Mouse (Mus musculus) intestine, postnatal 0 days (tissue): ENCODE measurements around the gene Megf11. TPM values are rescaled to one million over a fixed set of nuclear protein-coding genes. Genes with fewer than 3 reads are reported as not detected.

Source experiments
- ATAC-seq: fragments of 200-750 bp; cut with Nextera tagmentation; 2 replicates; pipeline ENCODE4 v1.8.0; 2017; ENCODE audit warnings: mild to moderate bottlenecking, moderate TSS enrichment, moderate library complexity
- H3K27ac ChIP-seq: fragments of 300-500 bp; sonication (generic); 2 replicates; pipeline ENCODE4 v1.5.1; 2014; ENCODE audit warnings: mild to moderate bottlenecking, low read depth, low read length, moderate library complexity
- H3K27me3 ChIP-seq: fragments of 300-500 bp; sonication (generic); replicated peaks from 2 replicates; pipeline ENCODE4 v1.6.1; 2014; ENCODE audit warnings: low read length, mixed read lengths; ENCODE audit not compliant: control insufficient read depth, insufficient read depth
- H3K36me3 ChIP-seq: fragments of 300-500 bp; sonication (generic); 2 replicates; pipeline ENCODE4 v1.6.1; 2014; ENCODE audit warnings: mild to moderate bottlenecking, moderate library complexity; ENCODE audit not compliant: control insufficient read depth, insufficient read depth
- H3K4me1 ChIP-seq: fragments of 300-500 bp; sonication (generic); replicated peaks from 2 replicates; pipeline ENCODE4 v1.6.1; 2014; ENCODE audit warnings: antibody characterized with exemption, low read length, mixed read lengths; ENCODE audit not compliant: control insufficient read depth, insufficient read depth
- H3K4me2 ChIP-seq: fragments of 300-500 bp; sonication (generic); replicated peaks from 2 replicates; pipeline ENCODE4 v1.6.1; 2014; ENCODE audit warnings: low read depth, mild to moderate bottlenecking, moderate library complexity
- H3K4me3 ChIP-seq: fragments of 300-500 bp; sonication (generic); 2 replicates; pipeline ENCODE4 v1.5.1; 2014; ENCODE audit warnings: low read depth, low read length
- H3K9ac ChIP-seq: fragments of 300-500 bp; sonication (generic); 2 replicates; pipeline ENCODE4 v1.6.1; 2014; ENCODE audit warnings: mild to moderate bottlenecking, low read depth, low read length
- H3K9me3 ChIP-seq: fragments of 300-500 bp; sonication (generic); 2 replicates; pipeline ENCODE4 v1.6.1; 2016; ENCODE audit warnings: mixed run types; ENCODE audit not compliant: control insufficient read depth
- CTCF ChIP-seq: sonication (generic); IDR thresholded peaks from 2 replicates; pipeline ENCODE4 v1.5.1; 2016; ENCODE audit warnings: low read depth, mild to moderate bottlenecking, control low read depth, antibody characterized with exemption, moderate library complexity
- WGBS: fragments of 180-500 bp; shearing (Covaris S2); extraction: QIAGEN DNeasy Blood & Tissue Kit; methylation state at CpG from one replicate; pipeline ENCODE4 v1.1.7; 2014; 5-methylcytosine and 5-hydroxymethylcytosine counted together
- polyA plus RNA-seq: library from polyadenylated mRNA; unstranded; fragments of >200 nt; fragmentation: Nextera tagmentation; extraction: Ambion mirVana; gene quantifications from 2 replicates; pipeline ENCODE4 v1.2.1, GENCODE M21; 2015

Gene Megf11
- polyA plus RNA-seq, 1 experiment from 2014 or later = 0.69 TPM

DNA sequence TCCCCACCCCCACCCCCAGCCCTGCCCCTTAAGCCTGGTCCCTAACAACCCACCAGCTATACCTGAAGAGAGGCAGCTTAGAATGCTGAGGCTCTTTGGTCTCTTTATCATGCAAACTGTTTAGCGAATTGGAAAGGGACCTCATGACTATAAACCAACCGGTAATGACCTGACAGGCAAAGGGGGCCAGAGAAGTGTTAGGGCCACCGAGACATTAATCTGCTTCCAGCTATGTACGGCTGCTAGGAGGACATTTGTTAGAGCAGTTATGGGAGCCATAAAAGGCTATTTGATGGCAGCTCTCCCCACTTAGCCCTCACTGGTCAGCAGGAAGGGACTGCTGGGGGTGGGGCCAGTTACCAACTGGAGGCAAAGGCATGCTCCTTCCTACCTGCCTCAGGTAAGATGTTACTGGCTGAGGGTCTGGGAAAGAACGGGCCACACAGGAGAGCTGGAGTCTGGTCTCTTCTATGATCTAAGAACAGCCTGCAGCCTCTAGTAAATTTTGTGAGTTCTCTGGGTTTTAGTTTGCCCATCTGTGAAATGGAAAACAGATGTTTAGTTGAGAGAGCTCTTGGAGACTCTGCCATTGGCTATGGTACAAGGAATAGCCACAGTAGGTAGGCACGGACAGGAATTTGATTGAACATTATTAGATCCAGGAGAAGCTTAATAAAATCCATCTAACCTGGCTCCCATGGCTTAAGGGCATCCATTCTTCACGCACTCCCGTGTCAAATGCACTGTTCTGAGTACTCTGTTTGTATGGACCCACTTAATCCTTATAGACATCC is 183.2 kb downstream of the Megf11 start:
- H3K36me3 ChIP-seq = no peaks in the 10 kb centered on the region
- no peak overlapping the region for H3K4me2 ChIP-seq
- H3K4me3 ChIP-seq = no peak overlapping the region
- H3K4me1 ChIP-seq = 0 out of 2 replicates have a peak, but pooled peaks cover 4% of the 10 kb centered on the region
- 44% methylated on average over 8 of the region's 8 CpGs for WGBS
- H3K9me3 ChIP-seq = no peaks in the 10 kb centered on the region
- no peak overlapping the region for H3K27ac ChIP-seq
- no peak for TF ChIP-seq CTCF
- H3K9ac ChIP-seq = no peak overlapping the region
- no peak for ATAC-seq
- no peaks in the 10 kb centered on the region for H3K27me3 ChIP-seq

DNA sequence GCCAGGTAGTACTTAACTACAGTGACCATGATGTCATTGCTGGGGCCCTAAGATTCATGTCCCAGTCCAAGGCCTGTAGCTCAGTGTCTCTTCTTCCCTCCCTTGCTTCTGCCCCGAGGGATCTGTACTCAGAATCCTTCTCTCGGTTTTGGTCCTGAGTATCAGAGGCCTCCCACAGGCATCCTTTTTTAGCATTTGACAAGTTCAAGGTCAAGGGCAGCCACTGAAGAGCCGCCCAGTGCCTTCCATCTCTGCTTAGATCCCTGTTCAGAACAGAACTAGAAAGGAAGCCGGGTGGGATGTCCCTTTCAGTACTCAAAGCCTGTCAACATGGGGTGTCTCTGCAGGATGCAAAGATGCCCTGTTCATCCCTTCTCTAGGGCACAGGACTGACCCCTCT is 185.0 kb downstream of the Megf11 start:
- 46% methylated on average over 4 of the region's 4 CpGs for WGBS
- Histone ChIP-seq H3K9me3 (no peaks in the 10 kb centered on the region), H3K4me1 (0 out of 2 replicates have a peak, but pooled peaks cover 8% of the 10 kb centered on the region), H3K4me2 (no peak overlapping the region), H3K27ac (peak overlapping the region; percentile 66), H3K36me3 (no peaks in the 10 kb centered on the region), H3K9ac (no peak overlapping the region), H3K27me3 (no peaks in the 10 kb centered on the region), H3K4me3 (no peak overlapping the region)
- ATAC-seq = no peak
- TF ChIP-seq CTCF = no peak

- TF ChIP-seq CTCF = no peak
- Histone ChIP-seq H3K27me3 (no peaks in the 10 kb centered on the region), H3K4me2 (no peak overlapping the region), H3K9ac (no peak overlapping the region), H3K4me1 (0 out of 2 replicates have a peak, but pooled peaks cover 8% of the 10 kb centered on the region), H3K4me3 (no peak overlapping the region), H3K27ac (peak overlapping the region; percentile 66), H3K9me3 (no peaks in the 10 kb centered on the region), H3K36me3 (no peaks in the 10 kb centered on the region)
- 42% methylated on average over 8 of the region's 8 CpGs for WGBS
- peak; percentile 78 for ATAC-seq
These were observed 185.7 kb downstream of the Megf11 start for GRCm38 (mm10) chr9:64571091-64571490.

DNA sequence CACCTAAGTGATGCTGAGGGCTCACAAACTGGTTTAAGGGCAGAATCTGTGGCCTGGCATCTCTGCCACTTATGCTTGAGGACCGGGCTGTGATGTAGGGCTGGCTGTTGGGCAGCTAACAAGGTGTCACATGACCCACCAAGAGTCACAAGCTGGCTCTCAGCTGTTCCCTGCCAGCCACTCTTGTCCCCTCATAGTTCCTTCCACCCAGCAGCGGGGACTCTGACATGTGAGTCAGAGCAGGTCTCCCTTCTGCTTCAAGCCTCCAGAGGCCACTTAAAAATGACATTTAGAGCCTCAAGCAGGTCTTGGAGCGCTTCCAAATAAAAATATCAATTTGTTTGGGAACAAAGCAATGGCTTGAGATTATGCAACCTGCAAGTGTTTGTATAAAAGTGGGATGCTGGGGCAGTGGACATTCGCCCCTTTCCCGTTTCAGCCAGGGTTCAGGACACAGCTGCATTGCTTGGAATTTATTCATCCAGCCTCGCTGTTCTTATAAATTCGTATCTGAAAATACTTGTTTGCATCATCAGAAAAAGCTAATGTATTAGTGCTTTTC is 187.3 kb downstream of the Megf11 start:
- no peak for ATAC-seq
- 73% methylated on average over 7 of the region's 7 CpGs for WGBS
- H3K4me1 ChIP-seq = peaks cover 14% of the 10 kb centered on the region; the same call in 1 of the 2 replicates

GRCm38 (mm10) chr9:64575658-64576057 is 190.2 kb downstream of the Megf11 start:
- H3K36me3 ChIP-seq = no peaks in the 10 kb centered on the region
- peaks cover 17% of the 10 kb centered on the region; the same call in 1 of the 2 replicates for H3K4me1 ChIP-seq
- H3K27me3 ChIP-seq = no peaks in the 10 kb centered on the region
- H3K4me3 ChIP-seq = no peak overlapping the region
- no peak overlapping the region for H3K9ac ChIP-seq
- no peak for TF ChIP-seq CTCF
- ATAC-seq = no peak
- H3K4me2 ChIP-seq = no peak overlapping the region
- H3K27ac ChIP-seq = peak overlapping the region; percentile 86; the same call in 1 of the 2 replicates
- H3K9me3 ChIP-seq = no peaks in the 10 kb centered on the region

More for the DNA sequence above, 187.3 kb downstream of the Megf11 start:
- no peak overlapping the region for H3K4me2 ChIP-seq
- H3K27ac ChIP-seq = no peak overlapping the region
- no peak overlapping the region for H3K9ac ChIP-seq
- H3K27me3 ChIP-seq = no peaks in the 10 kb centered on the region
- no peak overlapping the region for H3K4me3 ChIP-seq
- TF ChIP-seq CTCF = no peak
- H3K36me3 ChIP-seq = no peaks in the 10 kb centered on the region
- no peaks in the 10 kb centered on the region for H3K9me3 ChIP-seq

- Histone ChIP-seq H3K36me3 (no peaks in the 10 kb centered on the region), H3K27me3 (no peaks in the 10 kb centered on the region), H3K9ac (no peak overlapping the region), H3K9me3 (no peaks in the 10 kb centered on the region), H3K27ac (peak overlapping the region; percentile 86), H3K4me1 (peaks cover 17% of the 10 kb centered on the region; the same call in 1 of the 2 replicates), H3K4me3 (no peak overlapping the region), H3K4me2 (0 out of 2 replicates have a peak overlapping the region, but pooled peaks have one; percentile 7)
- TF ChIP-seq CTCF = no peak
- peak; percentile 42 for ATAC-seq
- 29% methylated on average over 5 of the region's 5 CpGs for WGBS
These were observed 190.9 kb downstream of the Megf11 start for GRCm38 (mm10) chr9:64576143-64576878.
